Mouse (Mus musculus) stomach, embryonic 15.5 days (tissue): ENCODE measurements around the gene Fgf7. TPM values are rescaled to one million over a fixed set of nuclear protein-coding genes. Genes with fewer than 3 reads are reported as not detected.

Experiments
- ATAC-seq: fragments of 200-750 bp; cut with Nextera tagmentation; 2 replicates; pipeline ENCODE4 v1.8.0; 2017; ENCODE audit warnings: low read depth, moderate number of reproducible peaks, moderate TSS enrichment; ENCODE audit not compliant: insufficient read depth, low FRiP score
- H3K27ac ChIP-seq: fragments of 300-500 bp; sonication (generic); 2 replicates; pipeline ENCODE4 v1.5.1; 2015; ENCODE audit warnings: mild to moderate bottlenecking, inconsistent platforms
- H3K27me3 ChIP-seq: fragments of 300-500 bp; sonication (generic); replicated peaks from 2 replicates; pipeline ENCODE4 v1.6.1; 2015; ENCODE audit warnings: inconsistent platforms
- H3K36me3 ChIP-seq: fragments of 300-500 bp; sonication (generic); 2 replicates; pipeline ENCODE4 v1.6.1; 2015; ENCODE audit warnings: inconsistent platforms
- H3K4me1 ChIP-seq: fragments of 300-500 bp; sonication (generic); 2 replicates; pipeline ENCODE4 v1.6.1; 2015; ENCODE audit warnings: inconsistent platforms
- H3K4me2 ChIP-seq: fragments of 300-500 bp; sonication (generic); 2 replicates; pipeline ENCODE4 v1.6.1; 2015; ENCODE audit warnings: mild to moderate bottlenecking, inconsistent platforms
- H3K4me3 ChIP-seq: fragments of 300-500 bp; sonication (generic); replicated peaks from 2 replicates; pipeline ENCODE4 v1.5.1; 2015; ENCODE audit warnings: inconsistent platforms
- H3K9ac ChIP-seq: fragments of 300-500 bp; sonication (generic); 2 replicates; pipeline ENCODE4 v1.6.1; 2015; ENCODE audit warnings: inconsistent platforms
- H3K9me3 ChIP-seq: fragments of 300-500 bp; sonication (generic); 2 replicates; pipeline ENCODE4 v1.6.1; 2016; ENCODE audit warnings: inconsistent platforms
- WGBS: fragments of 180-500 bp; shearing (Covaris S2); methylation state at CpG from one replicate; pipeline ENCODE4 v1.1.7; 2015; 5-methylcytosine and 5-hydroxymethylcytosine counted together
- polyA plus RNA-seq: library from polyadenylated mRNA; unstranded; fragments of >200 nt; fragmentation: Nextera tagmentation; extraction: Ambion mirVana; gene quantifications from 2 replicates; pipeline ENCODE4 v1.2.1, GENCODE M21; 2015

The Fgf7 gene
- polyA plus RNA-seq, 1 experiment from 2014 or later: 4.5 TPM

- Histone ChIP-seq H3K4me1 (no peaks in the 10 kb centered on the region), H3K9ac (no peak overlapping the region), H3K27me3 (no peaks in the 10 kb centered on the region), H3K27ac (no peak overlapping the region), H3K36me3 (no peaks in the 10 kb centered on the region), H3K4me2 (no peak overlapping the region), H3K9me3 (no peaks in the 10 kb centered on the region), H3K4me3 (no peak overlapping the region)
- ATAC-seq: no peak
- WGBS: 46% methylated on average over 2 of the region's 2 CpGs
Observed at GRCm38 (mm10) chr2:126064814-126065213, 30.4 kb downstream of the Fgf7 start.

- no peak overlapping the region for H3K9ac ChIP-seq
- no peaks in the 10 kb centered on the region for H3K27me3 ChIP-seq
- no peak overlapping the region for H3K27ac ChIP-seq
- 73% methylated on average over 3 of the region's 3 CpGs for WGBS
- H3K9me3 ChIP-seq: no peaks in the 10 kb centered on the region
- H3K4me2 ChIP-seq: no peak overlapping the region
- no peak for ATAC-seq
- H3K36me3 ChIP-seq: no peaks in the 10 kb centered on the region
- no peak overlapping the region for H3K4me3 ChIP-seq
- H3K4me1 ChIP-seq: no peaks in the 10 kb centered on the region
Observed at GRCm38 (mm10) chr2:126065303-126065856, 30.9 kb downstream of the Fgf7 start.

- H3K27ac ChIP-seq: no peak overlapping the region
- H3K4me2 ChIP-seq: no peak overlapping the region
- no peaks in the 10 kb centered on the region for H3K27me3 ChIP-seq
- 67% methylated on average over 1 of the region's 1 CpGs for WGBS
- no peaks in the 10 kb centered on the region for H3K36me3 ChIP-seq
- no peak overlapping the region for H3K4me3 ChIP-seq
- ATAC-seq: no peak
- H3K4me1 ChIP-seq: no peaks in the 10 kb centered on the region
- no peaks in the 10 kb centered on the region for H3K9me3 ChIP-seq
- no peak overlapping the region for H3K9ac ChIP-seq
Observed at GRCm38 (mm10) chr2:126069740-126070139, 35.3 kb downstream of the Fgf7 start.

GRCm38 (mm10) chr2:126073744-126074143 is 39.3 kb downstream of the Fgf7 start:
- H3K4me1 ChIP-seq: no peaks in the 10 kb centered on the region
- H3K4me3 ChIP-seq: no peak overlapping the region
- no peak overlapping the region for H3K9ac ChIP-seq
- 76% methylated on average over 4 of the region's 4 CpGs for WGBS
- no peak overlapping the region for H3K27ac ChIP-seq
- no peak for ATAC-seq
- H3K4me2 ChIP-seq: no peak overlapping the region
- H3K36me3 ChIP-seq: no peaks in the 10 kb centered on the region
- no peaks in the 10 kb centered on the region for H3K27me3 ChIP-seq
- H3K9me3 ChIP-seq: no peaks in the 10 kb centered on the region

GRCm38 (mm10) chr2:126076506-126076905 is 42.0 kb downstream of the Fgf7 start:
- H3K27ac ChIP-seq: no peak overlapping the region
- H3K4me3 ChIP-seq: no peak overlapping the region
- 85% methylated on average over 6 of the region's 6 CpGs for WGBS
- no peak overlapping the region for H3K4me2 ChIP-seq
- no peaks in the 10 kb centered on the region for H3K9me3 ChIP-seq
- no peaks in the 10 kb centered on the region for H3K27me3 ChIP-seq
- no peak for ATAC-seq
- no peaks in the 10 kb centered on the region for H3K4me1 ChIP-seq
- no peaks in the 10 kb centered on the region for H3K36me3 ChIP-seq
- H3K9ac ChIP-seq: no peak overlapping the region

GRCm38 (mm10) chr2:126079086-126079485 is 44.6 kb downstream of the Fgf7 start:
- Histone ChIP-seq H3K4me1 (no peaks in the 10 kb centered on the region), H3K27ac (no peak overlapping the region), H3K4me3 (no peak overlapping the region), H3K36me3 (no peaks in the 10 kb centered on the region), H3K9ac (no peak overlapping the region), H3K27me3 (no peaks in the 10 kb centered on the region), H3K4me2 (no peak overlapping the region), H3K9me3 (no peaks in the 10 kb centered on the region)
- WGBS: 69% methylated on average over 2 of the region's 2 CpGs
- no peak for ATAC-seq

- Histone ChIP-seq H3K4me2 (no peak overlapping the region), H3K27ac (no peak overlapping the region), H3K4me3 (no peak overlapping the region), H3K27me3 (no peaks in the 10 kb centered on the region), H3K4me1 (no peaks in the 10 kb centered on the region), H3K36me3 (no peaks in the 10 kb centered on the region), H3K9ac (no peak overlapping the region), H3K9me3 (no peaks in the 10 kb centered on the region)
- ATAC-seq: no peak
- 66% methylated on average over 3 of the region's 3 CpGs for WGBS
Observed at GRCm38 (mm10) chr2:126084326-126084725, 49.9 kb downstream of the Fgf7 start.

GRCm38 (mm10) chr2:126086187-126086586 is 51.7 kb downstream of the Fgf7 start:
- no peaks in the 10 kb centered on the region for H3K36me3 ChIP-seq

GRCm38 (mm10) chr2:126090432-126090831 is 56.0 kb downstream of the Fgf7 start:
- Histone ChIP-seq H3K27ac (no peak overlapping the region), H3K27me3 (no peaks in the 10 kb centered on the region), H3K36me3 (no peaks in the 10 kb centered on the region), H3K9me3 (no peaks in the 10 kb centered on the region), H3K4me3 (no peak overlapping the region), H3K4me2 (no peak overlapping the region), H3K9ac (no peak overlapping the region), H3K4me1 (no peaks in the 10 kb centered on the region)
- WGBS: 70% methylated on average over 5 of the region's 5 CpGs
- no peak for ATAC-seq

More at GRCm38 (mm10) chr2:126086187-126086586, 51.7 kb downstream of the Fgf7 start:
- no peak overlapping the region for H3K4me3 ChIP-seq
- H3K27me3 ChIP-seq: no peaks in the 10 kb centered on the region
- no peak overlapping the region for H3K9ac ChIP-seq
- no peak overlapping the region for H3K27ac ChIP-seq
- 77% methylated on average over 8 of the region's 8 CpGs for WGBS
- no peaks in the 10 kb centered on the region for H3K9me3 ChIP-seq
- no peak overlapping the region for H3K4me2 ChIP-seq
- ATAC-seq: no peak
- H3K4me1 ChIP-seq: no peaks in the 10 kb centered on the region

- ATAC-seq: no peak
- Histone ChIP-seq H3K27me3 (no peaks in the 10 kb centered on the region), H3K27ac (no peak overlapping the region), H3K9ac (no peak overlapping the region), H3K4me3 (no peak overlapping the region), H3K36me3 (no peaks in the 10 kb centered on the region), H3K4me1 (no peaks in the 10 kb centered on the region), H3K9me3 (no peaks in the 10 kb centered on the region), H3K4me2 (no peak overlapping the region)
- WGBS: 80% methylated on average over 4 of the region's 4 CpGs
Observed at GRCm38 (mm10) chr2:126094616-126095015, 60.2 kb downstream of the Fgf7 start.

Other genes starting within 250 kb of the Fgf7 start
- gene Galk2, start 175.5 kb upstream of the Fgf7 start, polyA plus RNA-seq: 42.1 and 49.5 TPM in 2 replicates
- gene Cops2, start 175.5 kb upstream of the Fgf7 start, polyA plus RNA-seq: 66.1 and 69.4 TPM in 2 replicates
- not detected in 2 replicates for gene Fam227b, start 117.3 kb downstream of the Fgf7 start, polyA plus RNA-seq
- 28.4 and 29.9 TPM in 2 replicates for gene Dtwd1, start 117.5 kb downstream of the Fgf7 start, polyA plus RNA-seq
- not detected in 2 replicates for gene Gm17555, start 180.4 kb downstream of the Fgf7 start, polyA plus RNA-seq